Mouse (Mus musculus): ENCODE data around the gene Neurl4. TPM values are rescaled to one million over a fixed set of nuclear protein-coding genes. Genes with fewer than 3 reads are reported as not detected.

Gene Neurl4
- total and polyA plus RNA-seq, 2 experiments from 2014 or later = 4.5 to 59.5 TPM

DNA sequence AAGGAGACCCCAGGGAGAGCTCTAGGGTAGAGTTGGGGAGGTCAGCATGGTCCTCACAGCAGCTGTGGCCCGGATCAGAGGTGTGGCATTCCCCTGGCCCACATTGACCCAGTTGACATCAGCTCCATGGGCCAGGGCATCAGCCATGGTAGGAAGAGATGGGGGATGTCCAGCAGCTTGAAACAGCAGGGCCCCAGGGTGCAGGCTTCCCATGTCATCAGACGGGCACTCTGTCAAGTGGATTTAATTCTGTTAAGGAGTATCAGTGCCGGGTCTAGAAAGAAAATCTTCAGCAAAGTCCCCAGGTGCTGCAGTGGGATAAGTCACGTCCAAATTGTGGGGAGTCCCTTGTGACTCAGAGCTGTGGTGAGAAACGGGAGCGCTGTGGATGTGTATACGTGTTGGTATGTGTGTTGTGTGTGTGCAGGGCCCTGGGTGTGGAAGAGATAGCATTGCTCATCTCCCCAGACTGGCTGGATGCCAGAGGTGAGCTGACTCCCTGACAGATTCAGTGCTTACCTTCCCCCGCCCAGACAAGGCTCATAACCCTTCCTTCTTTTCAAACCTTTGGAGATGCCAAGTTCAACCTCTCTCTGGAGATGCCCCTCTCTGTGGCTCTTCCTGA lies 17.2 kb upstream of the Neurl4 start:
- H3K4me3 ChIP-seq (ENCODE audit: low read depth, low read length) = no peak overlapping the region
- H3K27ac ChIP-seq (ENCODE audit: low read depth) = peak overlapping the region; percentile 60
- no peak overlapping the region for H3K4me2 ChIP-seq (ENCODE audit: low read depth, low read length)
- H3K4me1 ChIP-seq (ENCODE audit: control insufficient read depth, insufficient read depth) = peaks cover 8% of the 10 kb centered on the region; the same call in 1 of the 2 replicates
- no peak for TF ChIP-seq CTCF (IDR thresholded peaks at IDR 0.05; ENCODE audit: low read depth)
- ATAC-seq (ENCODE audit: insufficient read depth, low read depth) (no peak), DNase-seq (ENCODE audit: low spot score) (no peak)
- no peak overlapping the region for H3K9ac ChIP-seq (replicated peaks; ENCODE audit: low read depth, low read length)
- H3K9me3 ChIP-seq (replicated peaks; ENCODE audit: control insufficient read depth, low read length) = no peaks in the 10 kb centered on the region
- 76% methylated on average over 8 of the region's 8 CpGs for WGBS
- H3K27me3 ChIP-seq (ENCODE audit: control insufficient read depth, insufficient read depth, low read length) = no peaks in the 10 kb centered on the region
- H3K36me3 ChIP-seq (replicated peaks; ENCODE audit: control insufficient read depth, insufficient read depth, low read length) = no peaks in the 10 kb centered on the region

DNA sequence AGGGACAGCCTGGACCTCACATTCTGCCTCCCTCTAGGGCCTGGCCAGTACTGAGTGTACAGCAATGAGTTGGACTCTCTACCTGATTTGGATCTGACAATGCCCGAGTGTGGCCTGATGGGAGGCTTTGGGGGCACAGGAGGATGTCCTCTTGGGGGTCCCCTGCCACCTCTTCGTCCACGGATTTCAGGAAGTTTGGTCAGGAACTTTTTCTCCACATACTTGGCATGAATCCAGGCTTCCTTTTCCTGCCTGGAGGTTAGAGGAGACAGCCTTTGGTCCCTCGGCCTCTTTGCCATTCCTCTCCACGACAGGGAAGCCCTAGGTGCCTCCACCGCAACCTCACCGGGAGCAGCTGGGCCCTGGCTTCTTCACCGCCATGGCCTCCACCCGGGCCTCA lies 16.6 kb upstream of the Neurl4 start:
- H3K27me3 ChIP-seq (ENCODE audit: control insufficient read depth, insufficient read depth, low read length) = 0 out of 2 replicates have a peak, but pooled peaks cover 2% of the 10 kb centered on the region
- peak overlapping the region; percentile 60 for H3K27ac ChIP-seq (ENCODE audit: low read depth)
- H3K4me3 ChIP-seq (ENCODE audit: low read depth, low read length) = no peak overlapping the region
- H3K4me2 ChIP-seq (ENCODE audit: low read depth, low read length) = peak overlapping the region; percentile 33
- peaks cover 8% of the 10 kb centered on the region; the same call in 1 of the 2 replicates for H3K4me1 ChIP-seq (ENCODE audit: control insufficient read depth, insufficient read depth)
- no peaks in the 10 kb centered on the region for H3K9me3 ChIP-seq (replicated peaks; ENCODE audit: control insufficient read depth, low read length)
- no peaks in the 10 kb centered on the region for H3K36me3 ChIP-seq (replicated peaks; ENCODE audit: control insufficient read depth, insufficient read depth, low read length)
- 53% methylated on average over 9 of the region's 9 CpGs for WGBS
- DNase-seq (ENCODE audit: low spot score) (no peak), ATAC-seq (ENCODE audit: insufficient read depth, low read depth) (no peak)
- TF ChIP-seq EP300 (IDR thresholded peaks at IDR 0.05; ENCODE audit: low read depth) = no peak
- TF ChIP-seq CTCF (IDR thresholded peaks at IDR 0.05; ENCODE audit: low read depth) = no peak
- H3K9ac ChIP-seq (replicated peaks; ENCODE audit: low read depth, low read length) = no peak overlapping the region; the same call in 1 of the 2 replicates

DNA sequence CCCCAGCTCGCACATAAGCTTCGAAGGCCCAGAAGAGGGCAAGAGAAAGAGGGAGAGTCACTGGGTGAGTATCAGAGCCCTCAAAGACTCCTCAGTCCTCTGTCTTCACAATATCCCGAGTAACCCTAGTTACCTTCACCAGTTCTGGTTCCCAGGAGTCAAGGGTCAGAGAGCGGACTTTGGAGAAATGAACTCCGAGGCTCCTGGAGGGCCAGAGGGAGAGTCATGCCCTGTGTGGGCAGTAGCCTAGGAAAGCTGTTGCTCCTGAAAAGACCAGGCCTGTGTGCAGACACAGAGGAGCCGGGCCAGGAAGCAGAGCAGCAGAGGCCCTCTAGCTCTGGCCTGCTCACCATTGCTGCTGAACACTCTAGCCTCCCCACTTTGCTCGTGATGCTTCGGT lies 16.2 kb upstream of the Neurl4 start:
- H3K9ac ChIP-seq (replicated peaks; ENCODE audit: low read depth, low read length) = no peak overlapping the region; the same call in 1 of the 2 replicates
- no peak overlapping the region for H3K4me3 ChIP-seq (ENCODE audit: low read depth, low read length)
- H3K27ac ChIP-seq (ENCODE audit: low read depth) = peak overlapping the region; percentile 60
- H3K9me3 ChIP-seq (replicated peaks; ENCODE audit: control insufficient read depth, low read length) = no peaks in the 10 kb centered on the region
- no peaks in the 10 kb centered on the region for H3K36me3 ChIP-seq (replicated peaks; ENCODE audit: control insufficient read depth, insufficient read depth, low read length)
- ATAC-seq (ENCODE audit: insufficient read depth, low read depth) = no peak
- peaks cover 8% of the 10 kb centered on the region; the same call in 1 of the 2 replicates for H3K4me1 ChIP-seq (ENCODE audit: control insufficient read depth, insufficient read depth)
- DNase-seq (ENCODE audit: low spot score) = no peak
- H3K4me2 ChIP-seq (ENCODE audit: low read depth, low read length) = peak overlapping the region; percentile 33
- H3K27me3 ChIP-seq (ENCODE audit: control insufficient read depth, insufficient read depth, low read length) = 0 out of 2 replicates have a peak, but pooled peaks cover 6% of the 10 kb centered on the region
- TF ChIP-seq CTCF (IDR thresholded peaks at IDR 0.05; ENCODE audit: low read depth) (no peak), EP300 (IDR thresholded peaks at IDR 0.05; ENCODE audit: low read depth) (no peak)
- WGBS = 69% methylated on average over 8 of the region's 8 CpGs

DNA sequence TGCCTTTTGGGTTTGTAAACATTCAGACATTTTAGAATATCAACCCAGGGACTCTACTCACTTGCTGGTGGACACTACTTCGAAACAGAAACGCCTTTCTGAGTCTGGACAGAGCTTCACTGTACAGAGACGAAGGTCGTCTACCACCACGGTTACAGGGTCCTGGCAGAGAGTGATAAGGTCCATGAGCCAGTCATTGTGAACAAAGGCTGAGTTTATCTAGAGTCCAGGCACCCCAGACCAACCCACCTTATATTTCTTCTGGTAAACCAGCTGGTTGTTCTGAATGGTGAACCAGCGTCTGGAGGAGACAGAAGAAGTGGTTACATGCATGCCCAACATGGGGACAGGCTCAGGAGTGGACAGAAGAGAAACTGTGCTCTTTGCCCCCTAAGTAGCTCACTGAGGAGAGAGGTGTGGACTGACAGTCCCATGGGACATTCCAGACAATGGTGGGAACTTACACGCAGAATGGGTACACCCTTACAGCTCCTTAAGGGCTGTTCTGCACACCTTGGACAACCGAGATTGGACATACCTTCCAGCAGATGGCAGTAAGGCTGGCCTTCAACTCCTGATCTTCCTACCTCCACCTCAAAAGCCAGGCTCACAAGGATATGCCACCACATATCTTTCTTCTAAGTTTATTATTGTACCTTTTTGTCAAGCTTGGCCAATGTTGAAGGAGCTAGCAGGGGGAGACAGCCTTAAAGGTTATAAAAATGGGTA lies 13.8 kb upstream of the Neurl4 start:
- no peak overlapping the region for H3K4me3 ChIP-seq (ENCODE audit: low read depth, low read length)
- WGBS = 50% methylated on average over 8 of the region's 8 CpGs
- no peak overlapping the region for H3K27ac ChIP-seq (ENCODE audit: low read depth)
- no peak overlapping the region for H3K9ac ChIP-seq (replicated peaks; ENCODE audit: low read depth, low read length)
- H3K4me2 ChIP-seq (ENCODE audit: low read depth, low read length) = no peak overlapping the region
- peaks cover 12% of the 10 kb centered on the region for H3K4me1 ChIP-seq (ENCODE audit: control insufficient read depth, insufficient read depth)
- TF ChIP-seq EP300 (IDR thresholded peaks at IDR 0.05; ENCODE audit: low read depth) (no peak), CTCF (IDR thresholded peaks at IDR 0.05; ENCODE audit: low read depth) (peak; percentile 51)
- no peaks in the 10 kb centered on the region for H3K36me3 ChIP-seq (replicated peaks; ENCODE audit: control insufficient read depth, insufficient read depth, low read length)
- DNase-seq (ENCODE audit: low spot score) (no peak), ATAC-seq (ENCODE audit: insufficient read depth, low read depth) (no peak)
- H3K9me3 ChIP-seq (replicated peaks; ENCODE audit: control insufficient read depth, low read length) = no peaks in the 10 kb centered on the region
- peaks cover 17% of the 10 kb centered on the region; the same call in 1 of the 2 replicates for H3K27me3 ChIP-seq (ENCODE audit: control insufficient read depth, insufficient read depth, low read length)

DNA sequence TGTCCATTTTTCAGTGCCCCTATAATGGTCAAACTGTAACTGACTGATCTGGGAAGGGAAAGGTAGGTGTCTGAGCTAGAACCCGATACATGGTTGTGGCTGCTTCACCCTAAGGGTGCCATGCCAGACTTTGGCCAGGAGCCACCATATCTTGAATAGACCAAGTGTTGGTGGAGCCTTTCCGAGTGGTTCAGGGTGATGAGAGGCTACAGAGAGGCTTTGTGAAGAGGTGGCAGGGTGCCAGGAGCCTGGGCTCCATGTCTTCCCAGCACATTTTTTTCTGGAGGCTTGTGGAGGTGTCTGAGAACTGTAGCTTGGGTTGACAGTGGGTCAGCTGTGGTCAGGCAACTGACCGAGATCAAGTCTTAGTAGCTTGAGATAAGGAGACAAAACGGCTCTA lies 9.4 kb upstream of the Neurl4 start:
- Histone ChIP-seq H3K4me2 (ENCODE audit: low read depth, low read length) (no peak overlapping the region), H3K9ac (replicated peaks; ENCODE audit: low read depth, low read length) (no peak overlapping the region), H3K9me3 (replicated peaks; ENCODE audit: control insufficient read depth, low read length) (no peaks in the 10 kb centered on the region), H3K4me1 (ENCODE audit: control insufficient read depth, insufficient read depth) (peaks cover 12% of the 10 kb centered on the region), H3K27ac (ENCODE audit: low read depth) (no peak overlapping the region), H3K27me3 (ENCODE audit: control insufficient read depth, insufficient read depth, low read length) (peaks cover 17% of the 10 kb centered on the region; the same call in 1 of the 2 replicates), H3K36me3 (replicated peaks; ENCODE audit: control insufficient read depth, insufficient read depth, low read length) (no peaks in the 10 kb centered on the region), H3K4me3 (ENCODE audit: low read depth, low read length) (no peak overlapping the region)
- WGBS = 13% methylated on average over 4 of the region's 4 CpGs
- DNase-seq (ENCODE audit: low spot score) = peak; percentile 76
- ATAC-seq (ENCODE audit: insufficient read depth, low read depth) = peak; percentile 69
- no peak for TF ChIP-seq EP300 (IDR thresholded peaks at IDR 0.05; ENCODE audit: low read depth)

Measured in heart, postnatal 0 days (tissue).